Mouse (Mus musculus) midbrain, postnatal 0 days (tissue): ENCODE measurements at regions not wholly inside any gene's neighbourhood (a gene's known extent, or its start where the extent isn't known, plus 50 kb on each side); places are given as distances from the start of the nearest gene placed in this dataset.

ENCODE experiments used
- ATAC-seq: fragments of 200-750 bp; cut with Nextera tagmentation; 2 replicates; pipeline ENCODE4 v1.8.0; 2017; ENCODE audit warnings: moderate number of reproducible peaks, mild to moderate bottlenecking, moderate TSS enrichment, moderate library complexity; ENCODE audit not compliant: low FRiP score
- DNase-seq: peaks from one replicate; pipeline ENCODE4 v3.0.0-alpha.2; 2015; ENCODE audit warnings: low spot score
- H3K27ac ChIP-seq: fragments of 300-500 bp; sonication (generic); 2 replicates; pipeline ENCODE4 v1.5.1; 2014; ENCODE audit warnings: low read depth, mild to moderate bottlenecking, low read length, mixed read lengths
- H3K27me3 ChIP-seq: fragments of 300-500 bp; sonication (generic); 2 replicates; pipeline ENCODE4 v1.6.1; 2014; ENCODE audit warnings: low read length, control low read depth, mixed read lengths; ENCODE audit not compliant: insufficient read depth
- H3K36me3 ChIP-seq: fragments of 300-500 bp; sonication (generic); 2 replicates; pipeline ENCODE4 v1.6.1; 2014; ENCODE audit warnings: low read length, control low read depth, mixed read lengths; ENCODE audit not compliant: insufficient read depth
- H3K4me1 ChIP-seq: fragments of 300-500 bp; sonication (generic); 2 replicates; pipeline ENCODE4 v1.6.1; 2014; ENCODE audit warnings: mild to moderate bottlenecking, control low read depth, antibody characterized with exemption, low read length, mixed read lengths; ENCODE audit not compliant: insufficient read depth
- H3K4me2 ChIP-seq: fragments of 300-500 bp; sonication (generic); 2 replicates; pipeline ENCODE4 v1.6.1; 2014; ENCODE audit warnings: low read depth, mild to moderate bottlenecking, low read length, mixed read lengths; ENCODE audit not compliant: poor library complexity, severe bottlenecking
- H3K4me3 ChIP-seq: fragments of 300-500 bp; sonication (generic); 2 replicates; pipeline ENCODE4 v1.5.1; 2014; ENCODE audit warnings: low read depth, mild to moderate bottlenecking, low read length, moderate library complexity
- H3K9ac ChIP-seq: fragments of 300-500 bp; sonication (generic); replicated peaks from 2 replicates; pipeline ENCODE4 v1.6.1; 2014; ENCODE audit warnings: mild to moderate bottlenecking, low read length, moderate library complexity, mixed read lengths; ENCODE audit not compliant: poor library complexity, severe bottlenecking
- H3K9me3 ChIP-seq: fragments of 300-500 bp; sonication (generic); 2 replicates; pipeline ENCODE4 v1.6.1; 2016; ENCODE audit warnings: low read length, control low read depth
- CTCF ChIP-seq: IDR thresholded peaks from 2 replicates; pipeline ENCODE4 v1.5.1; 2016; ENCODE audit warnings: antibody characterized with exemption, mild to moderate bottlenecking
- WGBS: fragments of 180-500 bp; shearing (Covaris S2); extraction: QIAGEN DNeasy Blood & Tissue Kit; methylation state at CpG from one replicate; pipeline ENCODE4 v1.1.7; 2014; 5-methylcytosine and 5-hydroxymethylcytosine counted together

- Histone ChIP-seq H3K9ac (no peak overlapping the region), H3K27ac (no peak overlapping the region), H3K27me3 (no peaks in the 10 kb centered on the region), H3K4me2 (no peak overlapping the region), H3K9me3 (no peaks in the 10 kb centered on the region), H3K4me3 (no peak overlapping the region), H3K4me1 (no peaks in the 10 kb centered on the region), H3K36me3 (no peaks in the 10 kb centered on the region)
- no peak for TF ChIP-seq CTCF
- DNase-seq = peak; percentile 9
- no peak for ATAC-seq
- WGBS = 68% methylated on average over 2 of the region's 2 CpGs
Measured at GRCm38 (mm10) chr2:99726501-99726900, 1059.4 kb upstream of the Gm10800 start.

GRCm38 (mm10) chr2:99702171-99702981 lies 1035.3 kb upstream of the Gm10800 start:
- no peak for TF ChIP-seq CTCF
- whole genome bisulfite sequencing = 31% methylated on average over 8 of the region's 8 CpGs
- no peaks in the 10 kb centered on the region for H3K36me3 ChIP-seq
- H3K4me3 ChIP-seq = no peak overlapping the region
- H3K4me1 ChIP-seq = no peaks in the 10 kb centered on the region
- DNase-seq (no peak), ATAC-seq (no peak)
- H3K27me3 ChIP-seq = no peaks in the 10 kb centered on the region
- no peaks in the 10 kb centered on the region for H3K9me3 ChIP-seq
- H3K27ac ChIP-seq = no peak overlapping the region
- no peak overlapping the region for H3K4me2 ChIP-seq
- no peak overlapping the region for H3K9ac ChIP-seq

GRCm38 (mm10) chr2:99692713-99693112 lies 1025.6 kb upstream of the Gm10800 start:
- 73% methylated on average over 2 of the region's 2 CpGs for WGBS
- H3K9ac ChIP-seq = no peak overlapping the region
- H3K4me2 ChIP-seq = no peak overlapping the region
- H3K27ac ChIP-seq = no peak overlapping the region
- no peak for DNase-seq
- H3K36me3 ChIP-seq = no peaks in the 10 kb centered on the region
- H3K4me3 ChIP-seq = no peak overlapping the region
- no peaks in the 10 kb centered on the region for H3K4me1 ChIP-seq
- no peak for TF ChIP-seq CTCF
- no peak for ATAC-seq
- no peaks in the 10 kb centered on the region for H3K27me3 ChIP-seq
- no peaks in the 10 kb centered on the region for H3K9me3 ChIP-seq
